Mouse (Mus musculus) intestine, postnatal 0 days (tissue): Measurements from ENCODE around the gene Slc4a5. TPM values are rescaled to one million over a fixed set of nuclear protein-coding genes. Genes with fewer than 3 reads are reported as not detected.

Experiments
- ATAC-seq: fragments of 200-750 bp; cut with Nextera tagmentation; 2 replicates; pipeline ENCODE4 v1.8.0; 2017; ENCODE audit warnings: mild to moderate bottlenecking, moderate TSS enrichment, moderate library complexity
- H3K27ac ChIP-seq: fragments of 300-500 bp; sonication (generic); 2 replicates; pipeline ENCODE4 v1.5.1; 2014; ENCODE audit warnings: mild to moderate bottlenecking, low read depth, low read length, moderate library complexity
- H3K27me3 ChIP-seq: fragments of 300-500 bp; sonication (generic); replicated peaks from 2 replicates; pipeline ENCODE4 v1.6.1; 2014; ENCODE audit warnings: low read length, mixed read lengths; ENCODE audit not compliant: control insufficient read depth, insufficient read depth
- H3K36me3 ChIP-seq: fragments of 300-500 bp; sonication (generic); 2 replicates; pipeline ENCODE4 v1.6.1; 2014; ENCODE audit warnings: mild to moderate bottlenecking, moderate library complexity; ENCODE audit not compliant: control insufficient read depth, insufficient read depth
- H3K4me1 ChIP-seq: fragments of 300-500 bp; sonication (generic); replicated peaks from 2 replicates; pipeline ENCODE4 v1.6.1; 2014; ENCODE audit warnings: antibody characterized with exemption, low read length, mixed read lengths; ENCODE audit not compliant: control insufficient read depth, insufficient read depth
- H3K4me2 ChIP-seq: fragments of 300-500 bp; sonication (generic); replicated peaks from 2 replicates; pipeline ENCODE4 v1.6.1; 2014; ENCODE audit warnings: low read depth, mild to moderate bottlenecking, moderate library complexity
- H3K4me3 ChIP-seq: fragments of 300-500 bp; sonication (generic); 2 replicates; pipeline ENCODE4 v1.5.1; 2014; ENCODE audit warnings: low read depth, low read length
- H3K9ac ChIP-seq: fragments of 300-500 bp; sonication (generic); 2 replicates; pipeline ENCODE4 v1.6.1; 2014; ENCODE audit warnings: mild to moderate bottlenecking, low read depth, low read length
- H3K9me3 ChIP-seq: fragments of 300-500 bp; sonication (generic); 2 replicates; pipeline ENCODE4 v1.6.1; 2016; ENCODE audit warnings: mixed run types; ENCODE audit not compliant: control insufficient read depth
- CTCF ChIP-seq: sonication (generic); IDR thresholded peaks from 2 replicates; pipeline ENCODE4 v1.5.1; 2016; ENCODE audit warnings: low read depth, mild to moderate bottlenecking, control low read depth, antibody characterized with exemption, moderate library complexity
- WGBS: fragments of 180-500 bp; shearing (Covaris S2); extraction: QIAGEN DNeasy Blood & Tissue Kit; methylation state at CpG from one replicate; pipeline ENCODE4 v1.1.7; 2014; 5-methylcytosine and 5-hydroxymethylcytosine counted together
- polyA plus RNA-seq: library from polyadenylated mRNA; unstranded; fragments of >200 nt; fragmentation: Nextera tagmentation; extraction: Ambion mirVana; gene quantifications from 2 replicates; pipeline ENCODE4 v1.2.1, GENCODE M21; 2015

The Slc4a5 gene
- polyA plus RNA-seq, 1 experiment from 2014 or later, result 1.5 TPM

DNA sequence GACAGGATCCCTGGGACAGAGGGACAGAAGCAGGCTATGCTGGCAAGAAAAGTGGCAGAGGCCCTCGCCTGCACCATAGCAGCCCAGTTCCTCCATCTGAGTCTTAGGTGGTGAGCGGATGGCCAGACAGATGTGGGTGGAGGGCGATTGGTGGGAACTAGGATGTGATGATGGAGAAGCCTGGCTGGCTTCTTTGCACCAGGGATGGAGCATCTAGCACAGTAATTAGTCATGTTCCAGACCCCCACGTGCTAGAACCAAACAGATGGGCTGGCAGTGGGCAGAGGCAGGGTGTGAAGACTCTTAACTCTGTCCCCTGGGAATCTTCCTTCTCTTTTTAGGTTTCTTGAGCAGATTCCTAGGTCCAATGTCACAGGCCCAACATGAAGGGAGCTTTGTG lies 16.3 kb upstream of the Slc4a5 start:
- ATAC-seq, result no peak
- WGBS, result 86% methylated on average over 4 of the region's 4 CpGs
- H3K36me3 ChIP-seq, result peaks cover 25% of the 10 kb centered on the region
- H3K9me3 ChIP-seq, result no peaks in the 10 kb centered on the region
- no peak overlapping the region for H3K9ac ChIP-seq
- no peak overlapping the region for H3K4me3 ChIP-seq
- H3K4me2 ChIP-seq, result no peak overlapping the region
- H3K27ac ChIP-seq, result no peak overlapping the region
- no peaks in the 10 kb centered on the region for H3K27me3 ChIP-seq
- TF ChIP-seq CTCF, result no peak
- peaks cover 4% of the 10 kb centered on the region; the same call in 1 of the 2 replicates for H3K4me1 ChIP-seq

DNA sequence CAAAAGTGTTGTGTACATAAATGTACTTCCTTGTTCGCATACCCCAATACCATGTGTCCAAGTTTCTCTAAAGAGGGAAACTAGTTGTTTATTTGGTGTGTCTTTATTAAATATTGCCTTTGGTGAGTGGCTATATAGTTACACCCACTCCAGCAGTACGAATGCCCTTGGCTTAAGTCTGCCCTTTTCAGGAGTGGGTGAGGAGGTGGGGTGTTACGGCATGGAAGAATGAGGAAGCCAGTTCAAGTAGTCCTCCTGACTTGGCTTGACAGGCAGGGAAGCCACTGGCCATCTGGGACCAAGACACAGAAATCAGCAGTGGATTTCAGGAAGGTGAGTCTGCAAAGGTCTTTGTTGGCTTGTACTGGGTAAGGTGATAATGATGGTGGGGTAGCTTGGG lies 13.8 kb upstream of the Slc4a5 start:
- Histone ChIP-seq H3K4me1 (peaks cover 4% of the 10 kb centered on the region; the same call in 1 of the 2 replicates), H3K4me3 (no peak overlapping the region), H3K9me3 (no peaks in the 10 kb centered on the region), H3K27me3 (no peaks in the 10 kb centered on the region), H3K27ac (no peak overlapping the region), H3K4me2 (no peak overlapping the region), H3K36me3 (0 out of 2 replicates have a peak, but pooled peaks cover 4% of the 10 kb centered on the region), H3K9ac (no peak overlapping the region)
- no peak for ATAC-seq
- WGBS, result 85% methylated on average over 3 of the region's 3 CpGs
- TF ChIP-seq CTCF, result no peak

DNA sequence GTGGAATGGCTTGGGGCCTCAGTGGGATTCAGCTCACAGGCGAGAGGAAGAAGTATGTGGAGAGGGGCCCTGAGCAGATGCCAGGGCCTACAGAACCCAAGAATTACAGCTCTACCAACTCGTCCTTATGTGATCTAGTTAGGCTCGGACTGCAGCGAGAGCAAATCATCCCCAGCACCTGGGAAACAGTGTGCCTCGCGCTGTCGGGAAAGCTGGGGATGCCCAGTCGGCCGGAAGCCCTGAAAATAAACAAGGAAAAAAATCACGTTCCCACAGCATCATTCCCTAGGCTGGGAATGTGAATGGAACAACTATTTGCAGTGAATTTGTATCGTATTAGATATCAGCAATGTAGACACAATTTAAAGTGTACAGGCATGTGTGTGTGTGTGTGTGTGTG lies 13.3 kb upstream of the Slc4a5 start:
- no peak for TF ChIP-seq CTCF
- WGBS, result 63% methylated on average over 11 of the region's 11 CpGs

DNA sequence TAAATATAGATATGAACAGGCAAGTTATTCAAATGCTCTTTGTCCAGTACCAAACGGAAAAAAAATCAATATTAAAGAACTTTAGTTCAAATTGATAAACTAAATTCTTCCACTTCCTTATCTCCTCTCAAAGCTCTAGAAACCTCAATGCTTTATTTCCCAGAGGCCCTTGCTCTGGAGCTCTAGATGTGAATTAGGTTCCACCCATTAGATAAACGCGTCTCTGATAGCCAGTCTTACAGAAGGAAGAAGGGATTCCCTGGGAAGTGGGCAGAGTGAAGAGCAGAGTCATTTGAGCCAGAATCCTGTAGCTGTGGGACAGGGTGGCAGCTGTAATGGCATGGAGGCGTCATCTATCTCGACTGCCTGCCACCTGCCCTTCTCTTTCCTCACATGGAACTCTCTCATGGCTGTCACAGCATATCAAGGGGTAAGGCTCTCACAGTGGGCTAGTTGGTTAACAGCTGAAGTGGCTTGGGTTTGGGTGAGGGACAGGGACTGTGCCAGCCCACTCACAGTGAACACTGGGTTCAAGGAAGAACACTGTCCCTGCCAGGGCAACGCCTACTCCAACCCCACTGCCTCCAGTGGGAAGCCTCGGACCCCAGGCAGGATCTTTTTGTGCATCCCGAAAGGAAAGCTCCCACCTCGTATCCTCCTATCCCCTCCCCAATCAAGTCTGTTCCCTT lies 12.1 kb upstream of the Slc4a5 start:
- Histone ChIP-seq H3K27ac (peak overlapping the region; percentile 89), H3K9me3 (no peaks in the 10 kb centered on the region), H3K9ac (no peak overlapping the region), H3K27me3 (no peaks in the 10 kb centered on the region), H3K4me1 (peaks cover 4% of the 10 kb centered on the region; the same call in 1 of the 2 replicates), H3K4me3 (0 out of 2 replicates have a peak overlapping the region, but pooled peaks have one; percentile 7), H3K4me2 (peak overlapping the region; percentile 51), H3K36me3 (no peaks in the 10 kb centered on the region)
- TF ChIP-seq CTCF, result no peak
- ATAC-seq, result peak; percentile 51
- WGBS, result 46% methylated on average over 9 of the region's 9 CpGs

More for the DNA sequence above, 13.3 kb upstream of the Slc4a5 start:
- H3K4me1 ChIP-seq, result peaks cover 4% of the 10 kb centered on the region; the same call in 1 of the 2 replicates
- H3K4me3 ChIP-seq, result no peak overlapping the region
- no peak overlapping the region for H3K9ac ChIP-seq
- ATAC-seq, result no peak
- no peaks in the 10 kb centered on the region for H3K36me3 ChIP-seq
- no peaks in the 10 kb centered on the region for H3K27me3 ChIP-seq
- H3K27ac ChIP-seq, result no peak overlapping the region
- H3K9me3 ChIP-seq, result no peaks in the 10 kb centered on the region
- no peak overlapping the region for H3K4me2 ChIP-seq

DNA sequence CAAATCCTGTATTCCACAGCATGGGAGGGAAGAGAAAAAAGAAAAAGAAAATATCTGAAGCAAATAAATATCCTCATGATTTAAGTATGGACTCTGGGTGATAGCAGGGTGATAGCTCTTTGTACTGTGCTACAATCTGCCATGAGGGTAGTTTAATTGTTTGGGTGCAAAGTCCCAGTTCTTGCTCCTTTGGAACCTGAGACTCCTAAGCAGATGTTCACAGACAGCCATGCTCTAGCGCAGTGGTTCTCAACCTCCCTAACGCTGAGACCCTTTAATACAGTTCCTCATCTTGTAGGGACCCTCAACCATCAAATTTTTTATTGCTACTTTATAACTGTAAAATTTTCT lies 11.6 kb upstream of the Slc4a5 start:
- TF ChIP-seq CTCF, result no peak
- H3K9me3 ChIP-seq, result no peaks in the 10 kb centered on the region
- WGBS, result 35% methylated on average over 2 of the region's 2 CpGs
- no peaks in the 10 kb centered on the region for H3K36me3 ChIP-seq
- no peaks in the 10 kb centered on the region for H3K27me3 ChIP-seq
- H3K9ac ChIP-seq, result no peak overlapping the region
- H3K27ac ChIP-seq, result peak overlapping the region; percentile 89
- peak; percentile 91 for ATAC-seq
- 0 out of 2 replicates have a peak overlapping the region, but pooled peaks have one; percentile 7 for H3K4me3 ChIP-seq
- H3K4me1 ChIP-seq, result peaks cover 4% of the 10 kb centered on the region; the same call in 1 of the 2 replicates
- H3K4me2 ChIP-seq, result peak overlapping the region; percentile 51

DNA sequence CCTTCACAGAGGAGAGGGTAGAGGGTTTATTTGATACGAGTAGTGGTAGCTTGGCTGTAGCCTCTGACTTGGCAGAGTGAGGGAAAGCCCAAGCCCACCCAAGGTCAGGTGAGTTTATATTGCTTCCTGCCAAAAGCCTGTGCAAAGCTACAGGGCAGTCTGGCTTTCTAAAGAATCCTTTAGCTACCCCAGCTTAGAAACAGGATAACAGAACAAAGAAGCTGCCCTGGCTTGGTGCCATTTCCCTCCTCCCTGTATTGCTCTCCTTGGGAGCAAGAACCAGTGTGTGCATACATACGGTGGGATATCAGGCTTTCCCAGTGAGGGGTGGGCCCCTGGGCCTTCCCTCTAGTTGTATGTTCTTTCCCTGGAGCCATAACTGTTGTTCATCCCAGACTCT lies 9.1 kb upstream of the Slc4a5 start:
- Histone ChIP-seq H3K4me3 (no peak overlapping the region), H3K36me3 (no peaks in the 10 kb centered on the region), H3K27ac (no peak overlapping the region), H3K4me1 (peaks cover 4% of the 10 kb centered on the region; the same call in 1 of the 2 replicates), H3K9me3 (no peaks in the 10 kb centered on the region), H3K4me2 (no peak overlapping the region), H3K27me3 (no peaks in the 10 kb centered on the region), H3K9ac (no peak overlapping the region)
- WGBS, result 45% methylated on average over 2 of the region's 2 CpGs
- ATAC-seq, result no peak
- TF ChIP-seq CTCF, result no peak
